Mouse (Mus musculus) MEL (cell line): ENCODE measurements around the gene Nelfcd.

Source experiments
- CTCF ChIP-seq, 3 experiments: IDR thresholded peaks in 2 of 3; conservative IDR thresholded peaks in 1 of 3; 2 replicates each; pipeline ENCODE4 v1.5.1; 2011 to 2012; ENCODE audit warnings: low read length in 3 of 3, low read depth in 2 of 3, mild to moderate bottlenecking in 2 of 3, improper control_type of control experiment in 1 of 3, inconsistent platforms in 1 of 3, mixed read lengths in 1 of 3, moderate library complexity in 1 of 3; ENCODE audit not compliant: control insufficient read depth in 1 of 3, insufficient read depth in 1 of 3, poor library complexity in 1 of 3, severe bottlenecking in 1 of 3
- UBTF ChIP-seq: IDR thresholded peaks from 2 replicates; pipeline ENCODE4 v1.6.1; 2012; ENCODE audit warnings: low read depth, mild to moderate bottlenecking, inconsistent platforms, low read length, improper control_type of control experiment, moderate library complexity, borderline replicate concordance; ENCODE audit not compliant: insufficient read depth

DNA sequence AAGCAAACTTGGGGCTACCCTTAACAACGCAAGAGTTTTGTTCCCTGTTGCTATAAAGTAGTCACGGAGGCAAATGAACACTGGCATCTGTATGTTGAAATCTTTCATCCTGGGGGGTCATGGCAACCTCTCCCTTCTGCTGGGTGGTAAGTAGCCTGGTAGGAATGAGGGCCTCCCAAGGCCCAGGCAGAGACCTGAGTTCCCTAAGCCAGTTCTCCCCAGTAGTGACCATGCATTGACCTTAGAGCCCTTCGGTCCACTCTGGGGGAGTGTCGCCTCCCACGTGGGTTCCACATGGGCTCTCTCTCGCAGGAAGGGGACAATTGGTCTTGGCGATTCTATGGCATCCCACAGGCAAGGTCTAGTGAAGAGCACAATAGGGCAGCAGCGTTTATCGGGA, 24.4 kb downstream of the Nelfcd start:
- TF ChIP-seq UBTF = no peak
- TF ChIP-seq CTCF (IDR thresholded peaks at IDR 0.05 in 2 of 3, conservative IDR thresholded peaks at IDR 0.05 in 1 of 3; ENCODE audit: control insufficient read depth in 1 of 3, insufficient read depth in 1 of 3, low read depth in 2 of 3, low read length in 3 of 3, poor library complexity in 1 of 3, severe bottlenecking in 1 of 3) = no peak
